Mouse (Mus musculus): ENCODE results near the gene Asna1.

GRCm38 (mm10) chr8:85074617-85075016 is 49.5 kb upstream of the Asna1 start:
- TF ChIP-seq MXI1 (IDR thresholded peaks at IDR 0.05; ENCODE audit: low read depth, low read length) (no peak), POLR2A (IDR thresholded peaks at IDR 0.05; ENCODE audit: low read depth, low read length) (no peak), CTCF (conservative IDR thresholded peaks at IDR 0.05 in 1 of 2, IDR thresholded peaks at IDR 0.05 in 1 of 2; ENCODE audit: low read depth in 2 of 2, low read length in 2 of 2) (no peak), SIN3A (IDR thresholded peaks at IDR 0.05; ENCODE audit: low read length) (no peak), ZNF384 (IDR thresholded peaks at IDR 0.05; ENCODE audit: low read depth, low read length) (no peak), TBP (conservative IDR thresholded peaks at IDR 0.05; ENCODE audit: low read depth, low read length) (no peak), MAZ (IDR thresholded peaks at IDR 0.05; ENCODE audit: low read depth, low read length) (no peak)
